11 mouse cellular contexts compared by ENCODE assay signal in the genomic region with DNA sequence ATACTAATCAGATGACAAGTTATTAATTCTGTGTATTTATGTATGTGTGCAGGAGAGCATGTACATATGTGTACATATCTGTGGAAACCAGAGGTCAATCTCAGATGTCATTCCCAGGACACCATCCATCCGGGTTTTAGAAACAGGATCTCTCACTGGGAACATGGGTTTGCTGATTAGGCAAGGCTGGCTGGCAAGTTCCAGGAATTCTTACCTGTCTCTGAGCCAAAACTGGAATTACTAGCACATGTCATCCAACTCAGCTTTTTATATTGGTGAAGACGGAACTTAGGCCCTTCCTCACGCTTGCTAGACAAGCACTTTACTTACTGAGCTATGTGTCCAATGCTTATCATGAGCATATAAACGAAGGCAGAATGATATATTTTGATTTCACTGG.
A peak's percentile ranks its signal among the peaks of the same experiment; 100 is the strongest.
DNase-seq lines count a peak whose midpoint lies in the region.
"Had no signal": no experiment of that assay in that cellular context is flagged by ENCODE, and none has a peak within 500 bp of the region (broad histone marks: within the 10 kb centered on the region; RNA-seq: fewer than 3 reads in every experiment).

No protein-coding gene starts in this region.

- DNase-seq in cerebellum, adult 9-10 months, result peak; percentile 15
- no peak for DNase-seq in cerebellum, adult 11-12 months
- peak; percentile 5 to 22 for DNase-seq in kidney, adult 8-10 months
- DNase-seq in kidney, adult 18-20 months, result no peak
- DNase-seq in NIH3T3 (ENCODE audit: low read depth), result peak; percentile 59
- peak; percentile 25 for DNase-seq in gastrocnemius, postnatal 25 days
- no peak for DNase-seq in layer of hippocampus, postnatal 25 days (ENCODE audit: extremely low spot score in 1 of 2, low spot score in 1 of 2)
- DNase-seq in thymus, postnatal 14 days, result no peak
- DNase-seq: adrenal gland, postnatal 14 days; layer of hippocampus, postnatal 36 days; spleen, adult 18-20 months had no signal

Comparison
In these comparisons a context has a peak if more than half of its experiments do, and no peak if none do; other contexts are left out.
1. DNase-seq: peak in cerebellum, adult 9-10 months (single experiment), kidney, adult 8-10 months (2 of 2), NIH3T3 (single experiment) and gastrocnemius, postnatal 25 days (single experiment); none in cerebellum, adult 11-12 months (single experiment), kidney, adult 18-20 months (single experiment), layer of hippocampus, postnatal 25 days (0 of 2) and thymus, postnatal 14 days (single experiment).